Mouse (Mus musculus): Measurements from ENCODE around the gene Reln.

- no peak for TF ChIP-seq CTCF (IDR thresholded peaks at IDR 0.05; ENCODE audit: extremely low read depth, insufficient read depth, low read length)
- no peak for TF ChIP-seq POLR2A (IDR thresholded peaks at IDR 0.05; ENCODE audit: extremely low read depth, insufficient read depth, low read length)
These were observed 136.0 kb downstream of the Reln start for GRCm38 (mm10) chr5:22208311-22209021.
